Mouse (Mus musculus) kidney, postnatal 0 days (tissue): ENCODE measurements around the gene Lrrc42. TPM values are rescaled to one million over a fixed set of nuclear protein-coding genes. Genes with fewer than 3 reads are reported as not detected.

Experiments
- ATAC-seq: fragments of 200-750 bp; cut with Nextera tagmentation; replicated peaks from 2 replicates; pipeline ENCODE4 v1.8.0; 2017; ENCODE audit warnings: low read depth, moderate number of reproducible peaks, moderate TSS enrichment, moderate library complexity; ENCODE audit not compliant: low FRiP score
- DNase-seq: peaks from one replicate; pipeline ENCODE4 v3.0.0-alpha.2; 2016; ENCODE audit warnings: low spot score
- H3K27ac ChIP-seq: fragments of 300-500 bp; sonication (generic); 2 replicates; pipeline ENCODE4 v1.5.1; 2014; ENCODE audit warnings: mild to moderate bottlenecking
- H3K27me3 ChIP-seq: fragments of 300-500 bp; sonication (generic); 2 replicates; pipeline ENCODE4 v1.6.1; 2014; ENCODE audit warnings: low read length, mixed read lengths; ENCODE audit not compliant: insufficient read depth
- H3K36me3 ChIP-seq: fragments of 300-500 bp; sonication (generic); 2 replicates; pipeline ENCODE4 v1.6.1; 2014; ENCODE audit warnings: low read length, mixed read lengths; ENCODE audit not compliant: insufficient read depth
- H3K4me1 ChIP-seq: fragments of 300-500 bp; sonication (generic); replicated peaks from 2 replicates; pipeline ENCODE4 v1.6.1; 2014; ENCODE audit warnings: antibody characterized with exemption, low read length, mixed read lengths; ENCODE audit not compliant: insufficient read depth
- H3K4me2 ChIP-seq: fragments of 300-500 bp; sonication (generic); 2 replicates; pipeline ENCODE4 v1.6.1; 2014; ENCODE audit warnings: mild to moderate bottlenecking, low read length, moderate library complexity, mixed read lengths
- H3K4me3 ChIP-seq: fragments of 300-500 bp; sonication (generic); replicated peaks from 2 replicates; pipeline ENCODE4 v1.5.1; 2014; ENCODE audit warnings: low read depth, low read length
- H3K9ac ChIP-seq: fragments of 300-500 bp; sonication (generic); 2 replicates; pipeline ENCODE4 v1.6.1; 2014; ENCODE audit warnings: low read depth, low read length
- H3K9me3 ChIP-seq: fragments of 300-500 bp; sonication (generic); replicated peaks from 2 replicates; pipeline ENCODE4 v1.6.1; 2016; ENCODE audit warnings: low read length, inconsistent platforms, mixed read lengths
- CTCF ChIP-seq: IDR thresholded peaks from 2 replicates; pipeline ENCODE4 v1.5.1; 2016; ENCODE audit warnings: antibody characterized with exemption, low read depth, mild to moderate bottlenecking, moderate library complexity
- WGBS: fragments of 180-500 bp; shearing (Covaris S2); extraction: QIAGEN DNeasy Blood & Tissue Kit; methylation state at CpG from one replicate; pipeline ENCODE4 v1.1.7; 2014; 5-methylcytosine and 5-hydroxymethylcytosine counted together
- polyA plus RNA-seq: library from polyadenylated mRNA; unstranded; fragments of >200 nt; fragmentation: Nextera tagmentation; extraction: Ambion mirVana; gene quantifications from 2 replicates; pipeline ENCODE4 v1.2.1, GENCODE M21; 2015

Gene Lrrc42
- polyA plus RNA-seq, result 72.2 and 80.1 TPM in 2 replicates

GRCm38 (mm10) chr4:107253125-107254091 lies at the start of gene Lrrc42, which contains the start of gene Hspb11:
Gene Lrrc42, minus strand, starts transcription at chr4:107253532.
Gene Hspb11, plus strand, starts transcription at chr4:107253593.
- H3K9ac ChIP-seq, result peak within 1 kb of the TSS; percentile 80
- no peaks in the 10 kb centered on the region for H3K9me3 ChIP-seq
- ATAC-seq (peak; percentile 97), DNase-seq (peak; percentile 97)
- peak within 1 kb of the TSS; percentile 83 for H3K4me2 ChIP-seq
- peaks cover 3% of the 10 kb centered on the region; the same call in 1 of the 2 replicates for H3K4me1 ChIP-seq
- peak within 1 kb of the TSS; percentile 81 for H3K27ac ChIP-seq
- TF ChIP-seq CTCF, result peak; percentile 47
- peak within 1 kb of the TSS; percentile 93 for H3K4me3 ChIP-seq
- no peaks in the 10 kb centered on the region for H3K36me3 ChIP-seq
- under 1% methylated on average over 88 of the region's 101 CpGs for WGBS
- no peaks in the 10 kb centered on the region for H3K27me3 ChIP-seq

- Histone ChIP-seq H3K4me1 (no peaks in the 10 kb centered on the region), H3K9me3 (no peaks in the 10 kb centered on the region), H3K27ac (no peak overlapping the region), H3K9ac (no peak overlapping the region), H3K36me3 (no peaks in the 10 kb centered on the region), H3K27me3 (no peaks in the 10 kb centered on the region), H3K4me2 (no peak overlapping the region), H3K4me3 (no peak overlapping the region)
- DNase-seq (no peak), ATAC-seq (peak; percentile 42; the same call in 1 of the 2 replicates)
- TF ChIP-seq CTCF, result no peak
- WGBS, result 68% methylated on average over 4 of the region's 4 CpGs
These were observed 49.5 kb upstream of the Lrrc42 start for GRCm38 (mm10) chr4:107302832-107303231.

GRCm38 (mm10) chr4:107302221-107302620 lies 48.9 kb upstream of the Lrrc42 start:
- Histone ChIP-seq H3K36me3 (no peaks in the 10 kb centered on the region), H3K4me2 (no peak overlapping the region), H3K27ac (no peak overlapping the region), H3K4me3 (no peak overlapping the region), H3K9me3 (no peaks in the 10 kb centered on the region), H3K9ac (no peak overlapping the region), H3K4me1 (no peaks in the 10 kb centered on the region), H3K27me3 (no peaks in the 10 kb centered on the region)
- ATAC-seq, result no peak
- WGBS, result 85% methylated on average over 9 of the region's 9 CpGs
- no peak for TF ChIP-seq CTCF
- DNase-seq, result no peak

- Histone ChIP-seq H3K4me2 (no peak overlapping the region), H3K9me3 (no peaks in the 10 kb centered on the region), H3K27me3 (no peaks in the 10 kb centered on the region), H3K4me3 (no peak overlapping the region), H3K36me3 (no peaks in the 10 kb centered on the region), H3K4me1 (no peaks in the 10 kb centered on the region), H3K9ac (no peak overlapping the region), H3K27ac (no peak overlapping the region)
- no peak for DNase-seq
- ATAC-seq, result no peak
- 89% methylated on average over 1 of the region's 1 CpGs for WGBS
- TF ChIP-seq CTCF, result no peak
These were observed 47.7 kb upstream of the Lrrc42 start for GRCm38 (mm10) chr4:107300902-107301555.

DNA sequence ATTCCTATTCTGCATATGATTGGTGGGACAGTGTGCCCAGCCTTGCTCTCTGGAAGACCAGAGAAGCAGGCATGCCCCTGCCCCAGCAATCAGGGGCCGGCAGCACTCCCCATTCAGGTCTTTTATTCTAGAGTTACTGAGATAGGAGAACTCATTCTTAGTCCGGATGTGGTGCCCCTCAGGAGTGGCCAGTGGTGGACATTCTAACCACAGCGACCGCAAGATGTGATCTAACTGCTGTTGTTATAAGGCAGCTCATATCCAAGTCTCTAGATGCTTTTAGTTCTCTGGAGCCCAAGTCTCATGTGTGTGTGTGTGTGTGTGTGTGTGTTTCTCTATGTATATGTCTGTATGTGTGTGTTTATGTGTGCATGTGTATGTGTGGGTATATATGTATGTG lies 47.0 kb upstream of the Lrrc42 start:
- H3K4me3 ChIP-seq, result no peak overlapping the region
- no peak overlapping the region for H3K27ac ChIP-seq
- no peaks in the 10 kb centered on the region for H3K4me1 ChIP-seq
- H3K27me3 ChIP-seq, result no peaks in the 10 kb centered on the region
- WGBS, result 84% methylated on average over 4 of the region's 4 CpGs
- DNase-seq, result no peak
- no peak for TF ChIP-seq CTCF
- H3K9ac ChIP-seq, result no peak overlapping the region
- no peaks in the 10 kb centered on the region for H3K36me3 ChIP-seq
- H3K9me3 ChIP-seq, result no peaks in the 10 kb centered on the region
- ATAC-seq, result no peak
- no peak overlapping the region for H3K4me2 ChIP-seq

DNA sequence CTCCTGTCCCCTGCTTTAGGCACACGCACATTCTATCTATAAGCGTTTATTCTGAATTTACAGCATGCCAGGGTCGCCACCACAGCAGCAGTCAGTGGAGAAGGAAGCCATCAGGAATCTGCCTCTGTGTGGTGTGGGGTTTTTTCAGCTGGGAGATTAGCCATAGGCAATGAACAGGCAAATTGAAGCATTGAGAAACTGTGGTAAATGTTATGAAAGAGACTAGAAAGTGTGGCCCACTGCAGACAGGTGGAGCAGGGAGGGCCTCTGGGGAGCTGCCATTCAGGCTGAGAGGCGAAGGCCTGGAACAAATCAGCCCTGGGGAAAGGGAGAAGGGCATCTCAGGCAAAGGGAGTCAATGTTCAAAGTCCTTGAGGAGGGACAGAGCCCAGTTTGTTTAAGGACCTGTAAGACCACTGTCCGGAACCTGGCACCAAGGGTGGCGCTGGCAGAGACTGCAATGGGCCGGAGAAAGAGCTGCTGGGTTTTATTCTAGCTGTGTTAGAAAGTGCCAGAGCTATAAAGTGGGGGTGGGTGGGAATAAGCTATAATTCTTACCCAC lies 46.5 kb upstream of the Lrrc42 start:
- DNase-seq, result no peak
- Histone ChIP-seq H3K36me3 (no peaks in the 10 kb centered on the region), H3K9me3 (no peaks in the 10 kb centered on the region), H3K4me1 (no peaks in the 10 kb centered on the region), H3K27ac (no peak overlapping the region), H3K27me3 (no peaks in the 10 kb centered on the region), H3K4me3 (no peak overlapping the region), H3K4me2 (no peak overlapping the region), H3K9ac (no peak overlapping the region)
- TF ChIP-seq CTCF, result no peak
- WGBS, result 76% methylated on average over 7 of the region's 7 CpGs
- ATAC-seq, result no peak
